Mouse (Mus musculus): ENCODE measurements around the gene Slc25a47. TPM values are rescaled to one million over a fixed set of nuclear protein-coding genes. Genes with fewer than 3 reads are reported as not detected.

Slc25a47 gene
- polyA plus RNA-seq, 1 experiment, result 3.2 TPM

- WGBS, result 86% methylated on average over 6 of the region's 6 CpGs
- Histone ChIP-seq H3K36me3 (ENCODE audit: control insufficient read depth, insufficient read depth, low read length) (peaks cover 12% of the 10 kb centered on the region), H3K4me1 (ENCODE audit: control insufficient read depth, insufficient read depth, insufficient read length) (no peaks in the 10 kb centered on the region; the same call in 1 of the 2 replicates), H3K27me3 (ENCODE audit: control insufficient read depth, insufficient read depth, low read length) (no peaks in the 10 kb centered on the region), H3K27ac (ENCODE audit: insufficient read depth, low read length) (no peak overlapping the region), H3K4me3 (ENCODE audit: extremely low read depth, insufficient read depth, insufficient read length) (no peak overlapping the region)
- no peak for DNase-seq (ENCODE audit: low read depth in 1 of 2, low spot score in 2 of 2)
- TF ChIP-seq CTCF (IDR thresholded peaks at IDR 0.05; ENCODE audit: extremely low read depth, insufficient read depth, insufficient read length, insufficient replicate concordance) (no peak), POLR2A (IDR thresholded peaks at IDR 0.05; ENCODE audit: low read depth, low read length) (no peak)
These were observed 23.4 kb upstream of the Slc25a47 start for GRCm38 (mm10) chr12:108812463-108812862.

GRCm38 (mm10) chr12:108814470-108814869, 21.4 kb upstream of the Slc25a47 start:
- Histone ChIP-seq H3K27ac (ENCODE audit: insufficient read depth, low read length) (no peak overlapping the region), H3K36me3 (ENCODE audit: control insufficient read depth, insufficient read depth, low read length) (peaks cover 10% of the 10 kb centered on the region), H3K27me3 (ENCODE audit: control insufficient read depth, insufficient read depth, low read length) (no peaks in the 10 kb centered on the region), H3K4me3 (ENCODE audit: extremely low read depth, insufficient read depth, insufficient read length) (no peak overlapping the region), H3K4me1 (ENCODE audit: control insufficient read depth, insufficient read depth, insufficient read length) (no peaks in the 10 kb centered on the region; the same call in 1 of the 2 replicates)
- TF ChIP-seq POLR2A (IDR thresholded peaks at IDR 0.05; ENCODE audit: low read depth, low read length), result no peak
- no peak for TF ChIP-seq CTCF (IDR thresholded peaks at IDR 0.05; ENCODE audit: extremely low read depth, insufficient read depth, insufficient read length, insufficient replicate concordance)
- WGBS, result 95% methylated on average over 6 of the region's 6 CpGs
- no peak for DNase-seq (ENCODE audit: low read depth in 1 of 2, low spot score in 2 of 2)

GRCm38 (mm10) chr12:108816569-108816968, 19.3 kb upstream of the Slc25a47 start:
- WGBS, result 87% methylated on average over 11 of the region's 11 CpGs
- no peak overlapping the region for H3K27ac ChIP-seq (ENCODE audit: insufficient read depth, low read length)
- TF ChIP-seq CTCF (IDR thresholded peaks at IDR 0.05; ENCODE audit: extremely low read depth, insufficient read depth, insufficient read length, insufficient replicate concordance) (no peak), POLR2A (IDR thresholded peaks at IDR 0.05; ENCODE audit: low read depth, low read length) (no peak)
- no peak overlapping the region for H3K4me3 ChIP-seq (ENCODE audit: extremely low read depth, insufficient read depth, insufficient read length)
- H3K27me3 ChIP-seq (ENCODE audit: control insufficient read depth, insufficient read depth, low read length), result no peaks in the 10 kb centered on the region
- peaks cover 10% of the 10 kb centered on the region for H3K36me3 ChIP-seq (ENCODE audit: control insufficient read depth, insufficient read depth, low read length)
- H3K4me1 ChIP-seq (ENCODE audit: control insufficient read depth, insufficient read depth, insufficient read length), result no peaks in the 10 kb centered on the region
- DNase-seq (ENCODE audit: low read depth in 1 of 2, low spot score in 2 of 2), result no peak

- no peaks in the 10 kb centered on the region for H3K27me3 ChIP-seq (ENCODE audit: control insufficient read depth, insufficient read depth, low read length)
- no peak for TF ChIP-seq CTCF (IDR thresholded peaks at IDR 0.05; ENCODE audit: extremely low read depth, insufficient read depth, insufficient read length, insufficient replicate concordance)
- no peak for TF ChIP-seq POLR2A (IDR thresholded peaks at IDR 0.05; ENCODE audit: low read depth, low read length)
- no peaks in the 10 kb centered on the region for H3K4me1 ChIP-seq (ENCODE audit: control insufficient read depth, insufficient read depth, insufficient read length)
- peaks cover 3% of the 10 kb centered on the region for H3K36me3 ChIP-seq (ENCODE audit: control insufficient read depth, insufficient read depth, low read length)
- no peak for DNase-seq (ENCODE audit: low read depth in 1 of 2, low spot score in 2 of 2)
- H3K27ac ChIP-seq (ENCODE audit: insufficient read depth, low read length), result no peak overlapping the region
- 94% methylated on average over 4 of the region's 4 CpGs for WGBS
- H3K4me3 ChIP-seq (ENCODE audit: extremely low read depth, insufficient read depth, insufficient read length), result no peak overlapping the region
These were observed 15.4 kb upstream of the Slc25a47 start for GRCm38 (mm10) chr12:108820461-108820860.

GRCm38 (mm10) chr12:108823036-108823435, 12.8 kb upstream of the Slc25a47 start:
- TF ChIP-seq POLR2A (IDR thresholded peaks at IDR 0.05; ENCODE audit: low read depth, low read length) (no peak), CTCF (IDR thresholded peaks at IDR 0.05; ENCODE audit: extremely low read depth, insufficient read depth, insufficient read length, insufficient replicate concordance) (no peak)
- H3K27ac ChIP-seq (ENCODE audit: insufficient read depth, low read length), result no peak overlapping the region
- 84% methylated on average over 8 of the region's 8 CpGs for WGBS
- H3K4me3 ChIP-seq (ENCODE audit: extremely low read depth, insufficient read depth, insufficient read length), result no peak overlapping the region
- no peak for DNase-seq (ENCODE audit: low read depth in 1 of 2, low spot score in 2 of 2)
- no peaks in the 10 kb centered on the region for H3K27me3 ChIP-seq (ENCODE audit: control insufficient read depth, insufficient read depth, low read length)
- H3K36me3 ChIP-seq (ENCODE audit: control insufficient read depth, insufficient read depth, low read length), result peaks cover 5% of the 10 kb centered on the region
- H3K4me1 ChIP-seq (ENCODE audit: control insufficient read depth, insufficient read depth, insufficient read length), result no peaks in the 10 kb centered on the region

GRCm38 (mm10) chr12:108824225-108824874, 11.5 kb upstream of the Slc25a47 start:
- Histone ChIP-seq H3K36me3 (ENCODE audit: control insufficient read depth, insufficient read depth, low read length) (0 out of 2 replicates have a peak, but pooled peaks cover 5% of the 10 kb centered on the region), H3K27ac (ENCODE audit: insufficient read depth, low read length) (no peak overlapping the region), H3K27me3 (ENCODE audit: control insufficient read depth, insufficient read depth, low read length) (no peaks in the 10 kb centered on the region), H3K4me1 (ENCODE audit: control insufficient read depth, insufficient read depth, insufficient read length) (no peaks in the 10 kb centered on the region), H3K4me3 (ENCODE audit: extremely low read depth, insufficient read depth, insufficient read length) (no peak overlapping the region)
- TF ChIP-seq POLR2A (IDR thresholded peaks at IDR 0.05; ENCODE audit: low read depth, low read length) (no peak), CTCF (IDR thresholded peaks at IDR 0.05; ENCODE audit: extremely low read depth, insufficient read depth, insufficient read length, insufficient replicate concordance) (no peak)
- WGBS, result 92% methylated on average over 15 of the region's 15 CpGs
- no peak for DNase-seq (ENCODE audit: low read depth in 1 of 2, low spot score in 2 of 2)

- no peak for TF ChIP-seq CTCF (IDR thresholded peaks at IDR 0.05; ENCODE audit: extremely low read depth, insufficient read depth, insufficient read length, insufficient replicate concordance)
- no peak overlapping the region for H3K4me3 ChIP-seq (ENCODE audit: extremely low read depth, insufficient read depth, insufficient read length)
- H3K36me3 ChIP-seq (ENCODE audit: control insufficient read depth, insufficient read depth, low read length), result 0 out of 2 replicates have a peak, but pooled peaks cover 5% of the 10 kb centered on the region
- H3K27me3 ChIP-seq (ENCODE audit: control insufficient read depth, insufficient read depth, low read length), result no peaks in the 10 kb centered on the region
- no peak overlapping the region for H3K27ac ChIP-seq (ENCODE audit: insufficient read depth, low read length)
- DNase-seq (ENCODE audit: low read depth in 1 of 2, low spot score in 2 of 2), result no peak
- H3K4me1 ChIP-seq (ENCODE audit: control insufficient read depth, insufficient read depth, insufficient read length), result no peaks in the 10 kb centered on the region
- 92% methylated on average over 13 of the region's 13 CpGs for WGBS
These were observed 10.2 kb upstream of the Slc25a47 start for GRCm38 (mm10) chr12:108825561-108826224.
